Mouse (Mus musculus) embryonic facial prominence, embryonic 10.5 days (tissue): ENCODE data around the gene Hist2h2aa1. TPM values are rescaled to one million over a fixed set of nuclear protein-coding genes. Genes with fewer than 3 reads are reported as not detected.
"Not testable (repeated sequence)": the region's sequence is repeated elsewhere in the genome, so short reads cannot be mapped to it uniquely, and the experiment has no call there.

Experiments
- DNase-seq: peaks from one replicate; pipeline ENCODE4 v3.0.0-alpha.2; 2017; ENCODE audit warnings: low spot score
- H3K27ac ChIP-seq: fragments of 300-500 bp; sonication (generic); replicated peaks from 2 replicates; pipeline ENCODE4 v1.5.1; 2016; ENCODE audit warnings: mild to moderate bottlenecking
- H3K27me3 ChIP-seq: fragments of 300-500 bp; sonication (generic); replicated peaks from 2 replicates; pipeline ENCODE4 v1.6.1; 2016; ENCODE audit warnings: low read depth, mild to moderate bottlenecking; ENCODE audit not compliant: poor library complexity, severe bottlenecking
- H3K36me3 ChIP-seq: fragments of 300-500 bp; sonication (generic); replicated peaks from 2 replicates; pipeline ENCODE4 v1.6.1; 2016; ENCODE audit warnings: mild to moderate bottlenecking, moderate library complexity
- H3K4me1 ChIP-seq: fragments of 300-500 bp; sonication (generic); 2 replicates; pipeline ENCODE4 v1.6.1; 2016
- H3K4me3 ChIP-seq: fragments of 300-500 bp; sonication (generic); 2 replicates; pipeline ENCODE4 v1.5.1; 2016; ENCODE audit warnings: mild to moderate bottlenecking, moderate library complexity
- H3K9me3 ChIP-seq: fragments of 300-500 bp; sonication (generic); 2 replicates; pipeline ENCODE4 v1.6.1; 2016; ENCODE audit warnings: mild to moderate bottlenecking
- WGBS: fragments of 180-500 bp; shearing (Covaris S2); methylation state at CpG from one replicate; pipeline ENCODE4 v1.1.7; 2016; 5-methylcytosine and 5-hydroxymethylcytosine counted together
- polyA plus RNA-seq: library from polyadenylated mRNA; unstranded; fragments of >200 nt; fragmentation: Nextera tagmentation; extraction: Ambion mirVana; gene quantifications from 2 replicates; pipeline ENCODE4 v1.2.1, GENCODE M21; 2016

The Hist2h2aa1 gene
- polyA plus RNA-seq, 1 experiment from 2014 or later = 8.6 TPM

DNA sequence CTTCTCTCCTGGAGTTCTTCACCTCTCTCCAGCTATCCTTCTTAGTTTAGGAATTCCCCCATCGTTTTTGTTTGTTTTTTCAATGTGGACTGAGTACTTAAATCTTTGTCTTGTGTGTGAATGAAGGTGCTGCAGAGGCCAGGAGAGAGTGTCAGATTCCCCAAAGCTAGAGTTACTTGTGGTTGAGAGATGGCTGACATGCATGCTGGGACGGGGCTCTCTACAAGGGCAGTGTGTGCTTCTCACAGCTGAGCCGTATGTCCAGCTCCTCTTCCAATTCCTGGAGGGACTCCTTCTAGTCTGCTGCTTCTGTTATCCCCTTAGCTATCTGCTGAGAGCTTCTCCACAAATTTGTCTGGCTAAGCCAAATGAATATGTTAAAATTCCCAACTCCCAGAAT lies 9.5 kb upstream of the Hist2h2aa1 start:
- Histone ChIP-seq H3K4me1 (peaks cover 16% of the 10 kb centered on the region), H3K27ac (no peak overlapping the region; the same call in 1 of the 2 replicates), H3K27me3 (no peaks in the 10 kb centered on the region), H3K36me3 (no peaks in the 10 kb centered on the region), H3K4me3 (no peak overlapping the region; the same call in 1 of the 2 replicates), H3K9me3 (no peaks in the 10 kb centered on the region)
- WGBS = 52% methylated on average over 3 of the region's 3 CpGs
- no peak for DNase-seq

DNA sequence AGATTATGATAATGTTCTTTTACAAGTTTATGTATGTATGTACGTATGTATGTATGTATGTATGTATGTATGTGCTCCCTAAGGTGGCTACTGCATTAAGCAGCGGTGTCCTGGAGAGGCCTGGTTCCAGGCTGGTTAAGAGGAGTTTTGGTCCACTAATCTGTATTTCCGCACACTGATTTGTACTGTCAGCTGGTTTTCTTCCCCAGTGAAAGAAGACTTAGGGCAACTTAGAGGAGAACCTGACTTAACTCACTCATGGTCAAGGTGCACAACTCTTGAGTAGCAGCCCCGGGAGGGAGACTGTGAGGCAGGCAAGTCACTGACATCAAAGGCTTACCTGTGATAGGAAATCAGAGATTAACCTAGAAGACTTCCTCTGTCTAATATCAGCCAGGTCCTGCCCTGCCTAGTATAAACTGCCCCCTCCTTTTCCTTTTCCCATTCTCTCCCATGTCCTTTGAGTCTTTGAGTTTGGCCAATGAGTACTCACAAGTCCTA lies 8.4 kb upstream of the Hist2h2aa1 start:
- H3K4me1 ChIP-seq = peaks cover 19% of the 10 kb centered on the region
- peak overlapping the region; percentile 60 for H3K4me3 ChIP-seq
- H3K27me3 ChIP-seq = no peaks in the 10 kb centered on the region
- H3K27ac ChIP-seq = peak overlapping the region; percentile 90
- H3K9me3 ChIP-seq = no peaks in the 10 kb centered on the region
- H3K36me3 ChIP-seq = no peaks in the 10 kb centered on the region
- WGBS = 82% methylated on average over 4 of the region's 4 CpGs
- DNase-seq = peak; percentile 33

DNA sequence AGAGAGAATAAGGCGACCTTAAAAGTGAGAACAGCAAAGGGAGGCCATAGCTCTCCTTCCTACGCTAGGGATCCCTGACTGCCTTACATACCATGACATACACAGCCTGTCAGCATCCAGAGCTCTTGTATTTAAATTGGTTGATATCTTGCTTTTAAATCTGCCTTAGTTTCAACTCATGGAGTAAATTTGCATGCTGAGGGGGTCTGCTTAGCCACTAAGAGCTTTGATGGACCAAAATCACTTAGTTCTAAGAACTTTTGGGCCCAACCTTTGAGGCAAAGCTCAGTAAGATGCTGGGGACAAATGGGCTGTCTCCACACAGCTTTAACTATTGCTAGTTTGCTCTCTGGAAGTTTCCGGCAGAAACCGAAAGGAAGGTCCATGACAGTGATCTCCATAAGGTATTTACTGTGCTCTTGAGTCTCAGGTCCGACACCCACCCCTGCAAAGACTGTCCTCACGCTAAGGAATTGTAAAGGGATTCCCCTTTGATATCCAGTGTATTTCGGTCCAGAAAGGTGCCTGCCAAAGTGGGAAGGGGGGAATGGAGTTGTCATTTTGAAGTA lies 7.9 kb upstream of the Hist2h2aa1 start:
- peak; percentile 52 for DNase-seq
- H3K27ac ChIP-seq = peak overlapping the region; percentile 90
- no peaks in the 10 kb centered on the region for H3K27me3 ChIP-seq
- H3K9me3 ChIP-seq = no peaks in the 10 kb centered on the region
- no peaks in the 10 kb centered on the region for H3K36me3 ChIP-seq
- 31% methylated on average over 7 of the region's 7 CpGs for WGBS
- peaks cover 22% of the 10 kb centered on the region for H3K4me1 ChIP-seq
- H3K4me3 ChIP-seq = peak overlapping the region; percentile 60

DNA sequence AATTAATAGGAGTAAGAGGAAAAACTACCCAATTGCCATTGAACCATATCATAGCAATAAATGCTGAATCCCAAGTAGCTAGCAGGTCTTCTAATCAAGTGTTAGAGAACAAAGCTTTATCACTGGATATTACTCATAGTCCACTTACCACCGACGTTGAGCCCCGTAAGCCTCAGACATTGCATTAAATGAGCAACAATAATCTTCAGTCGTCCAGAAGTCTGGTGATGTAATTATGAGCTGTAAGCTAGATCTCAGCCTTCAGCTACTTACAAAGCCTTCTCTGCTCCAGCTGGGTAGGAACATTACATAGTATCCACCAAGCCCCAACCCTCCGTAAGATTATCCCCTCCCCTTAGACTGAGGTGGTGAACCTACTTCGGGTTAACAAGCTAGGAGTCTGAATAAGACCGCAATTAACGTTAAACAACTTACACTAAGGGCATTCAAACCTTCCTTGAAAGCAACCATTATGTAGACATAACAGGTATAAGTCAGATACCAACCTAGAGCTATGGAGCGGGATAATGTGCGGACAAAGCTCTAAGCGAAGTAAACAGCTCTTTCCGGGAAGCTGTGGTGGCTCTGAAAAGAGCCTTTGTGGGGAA lies 7.3 kb upstream of the Hist2h2aa1 start:
- Histone ChIP-seq H3K27me3 (no peaks in the 10 kb centered on the region), H3K27ac (peak overlapping the region; percentile 90), H3K4me3 (peak overlapping the region; percentile 60), H3K9me3 (no peaks in the 10 kb centered on the region), H3K36me3 (no peaks in the 10 kb centered on the region), H3K4me1 (peaks cover 28% of the 10 kb centered on the region)
- under 1% methylated on average over 12 of the region's 12 CpGs for WGBS
- DNase-seq = peak; percentile 50

DNA sequence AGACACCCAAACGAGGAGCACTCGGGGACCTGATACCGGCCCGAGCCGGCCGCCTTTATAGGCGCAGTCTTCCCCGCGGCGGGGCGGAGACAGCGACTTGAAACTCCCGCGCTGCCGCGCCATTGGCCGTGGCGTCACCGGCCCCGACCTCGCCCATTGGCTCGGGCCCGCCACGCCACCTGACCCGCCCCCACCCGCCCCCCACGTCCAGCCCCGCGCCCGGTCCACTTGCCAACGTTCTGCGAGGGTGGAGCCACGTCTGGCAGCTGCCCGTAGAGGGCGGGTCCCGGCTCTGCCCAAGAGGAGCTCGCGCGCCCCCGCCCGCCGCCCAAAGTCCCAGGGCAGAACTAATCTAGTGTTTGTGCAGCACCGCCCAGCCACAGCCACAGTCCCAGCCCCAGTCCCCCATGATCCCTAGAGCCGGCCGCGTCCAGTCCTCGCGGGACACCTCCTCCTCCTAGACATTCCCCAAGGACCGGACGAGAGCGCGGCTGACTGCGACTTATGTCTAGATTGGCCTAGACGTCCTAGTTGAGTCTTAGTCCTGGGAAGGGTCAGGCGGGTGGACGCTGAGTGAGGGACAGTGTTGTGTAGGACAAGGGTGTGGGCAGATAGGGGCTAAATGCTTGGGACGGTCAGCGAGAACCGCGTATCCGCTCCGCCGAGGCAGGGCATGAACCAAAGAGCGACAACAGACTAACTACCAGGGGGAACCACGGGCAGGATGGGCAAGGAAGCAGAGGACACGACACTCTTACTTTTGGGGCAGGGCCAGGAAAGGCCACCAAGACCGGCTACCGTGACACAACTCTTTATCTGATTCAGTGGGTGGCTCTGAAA lies 6.1 kb upstream of the Hist2h2aa1 start, which contains the start of gene Hist2h3c2:
Hist2h3c2 (minus strand) TSS at position 174 of the 840 bp plus-strand sequence.
- H3K27me3 ChIP-seq, H3K36me3 ChIP-seq, H3K9me3 ChIP-seq, DNase-seq: not testable (repeated sequence)
- peak within 1 kb of the TSS; percentile 90 for H3K27ac ChIP-seq
- under 1% methylated on average over 30 of the region's 68 CpGs for WGBS
- peak within 1 kb of the TSS; percentile 60 for H3K4me3 ChIP-seq
- H3K4me1 ChIP-seq = peaks cover 39% of the 10 kb centered on the region

DNA sequence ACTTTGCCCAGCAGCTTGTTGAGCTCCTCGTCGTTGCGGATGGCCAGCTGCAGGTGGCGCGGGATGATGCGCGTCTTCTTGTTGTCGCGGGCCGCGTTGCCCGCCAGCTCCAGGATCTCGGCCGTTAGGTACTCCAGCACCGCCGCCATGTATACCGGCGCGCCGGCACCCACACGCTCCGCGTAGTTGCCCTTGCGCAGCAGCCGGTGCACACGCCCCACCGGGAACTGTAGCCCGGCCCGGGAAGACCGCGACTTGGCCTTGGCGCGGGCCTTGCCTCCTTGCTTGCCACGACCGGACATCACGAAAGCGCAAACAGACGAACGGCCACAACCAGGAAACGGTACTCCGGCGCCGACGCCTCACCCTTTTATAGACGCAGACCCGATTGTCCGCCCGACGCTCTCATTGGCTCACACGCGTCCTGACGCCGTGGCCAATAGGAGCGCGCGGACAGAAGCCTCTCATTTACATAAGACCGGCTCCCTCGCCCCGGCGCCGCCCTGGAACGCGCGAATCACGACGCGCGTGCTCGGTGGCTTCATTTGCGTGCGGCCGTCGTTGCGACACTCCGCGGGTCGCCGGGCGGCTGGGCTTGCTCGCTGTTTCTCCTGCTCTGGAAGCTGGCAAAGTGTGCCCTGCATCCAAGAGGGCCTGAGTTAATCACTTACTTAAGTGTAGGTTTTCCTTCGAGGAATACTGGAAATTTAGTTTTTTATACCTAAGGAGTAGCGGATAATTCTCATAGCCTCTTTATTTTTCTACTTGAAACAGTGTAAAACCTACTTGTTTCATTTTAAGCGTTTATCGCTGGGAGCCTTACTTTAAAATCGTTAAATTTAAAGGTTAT lies 5.1 kb upstream of the Hist2h2aa1 start, which contains the start of gene Hist2h2aa2:
Hist2h2aa2 (minus strand) TSS at position 328 of the 850 bp plus-strand sequence.
- not testable (repeated sequence) for H3K9me3 ChIP-seq, H3K36me3 ChIP-seq, H3K27me3 ChIP-seq
- 3% methylated on average over 45 of the region's 85 CpGs for WGBS
- peaks cover 49% of the 10 kb centered on the region for H3K4me1 ChIP-seq
- DNase-seq = peak; percentile 82
- H3K27ac ChIP-seq = peak within 1 kb of the TSS; percentile 98
- peak within 1 kb of the TSS; percentile 48 for H3K4me3 ChIP-seq

DNA sequence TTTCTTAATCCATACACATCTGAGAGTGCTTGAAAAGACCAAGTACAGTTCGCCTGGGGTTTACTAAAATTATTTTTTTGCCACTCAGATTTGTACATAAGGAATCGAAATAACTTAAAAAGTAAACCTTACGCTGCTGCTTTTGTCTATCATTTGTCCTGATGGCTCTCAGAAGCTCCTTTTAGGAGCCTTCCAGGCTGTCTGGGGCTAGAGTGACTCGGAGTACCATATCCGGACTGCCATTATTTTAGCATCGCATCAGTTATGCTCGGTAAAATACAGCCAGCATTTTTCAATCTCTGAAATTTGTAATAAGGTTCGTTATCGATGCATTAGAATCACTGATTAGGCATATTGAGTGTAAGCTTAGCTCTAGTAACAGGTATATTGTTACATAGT lies 4.5 kb upstream of the Hist2h2aa1 start:
- Histone ChIP-seq H3K36me3 (no peaks in the 10 kb centered on the region), H3K4me1 (peaks cover 49% of the 10 kb centered on the region), H3K27ac (peak overlapping the region; percentile 98), H3K27me3 (no peaks in the 10 kb centered on the region), H3K4me3 (peak overlapping the region; percentile 44), H3K9me3 (no peaks in the 10 kb centered on the region)
- DNase-seq = no peak
- 78% methylated on average over 9 of the region's 9 CpGs for WGBS

DNA sequence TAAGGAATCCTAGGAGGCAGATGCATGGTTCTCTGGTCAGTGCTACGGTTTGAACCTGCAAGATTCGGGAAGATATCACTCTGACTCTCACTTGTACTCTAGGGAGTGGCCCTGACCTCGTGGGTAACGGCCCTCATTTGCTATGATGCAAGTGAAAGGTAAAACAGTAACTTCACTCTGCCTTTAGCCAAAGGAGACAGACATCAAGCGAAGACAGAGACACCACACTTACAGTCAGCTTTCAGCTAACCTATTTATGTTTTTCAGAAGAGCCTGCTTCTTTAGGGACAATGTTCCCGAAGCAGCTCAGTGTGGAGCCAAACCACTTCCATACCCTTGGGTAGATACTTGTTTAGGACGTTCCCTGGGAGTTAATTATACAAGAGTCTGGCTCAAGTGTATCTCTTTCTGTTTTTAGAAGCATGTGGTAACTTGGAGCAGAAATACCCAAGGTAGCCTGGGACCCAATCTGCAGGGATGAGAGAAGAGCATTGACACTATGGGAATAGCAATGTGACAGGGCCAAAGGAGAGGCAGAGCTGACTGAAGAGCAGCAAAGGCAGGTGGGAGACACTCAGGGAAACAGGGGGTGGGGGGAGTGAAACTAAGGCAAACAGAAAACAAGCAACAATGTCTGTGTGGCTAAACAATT lies 1.2 kb upstream of the Hist2h2aa1 start:
- no peaks in the 10 kb centered on the region for H3K9me3 ChIP-seq
- DNase-seq = no peak
- H3K4me1 ChIP-seq = peaks cover 54% of the 10 kb centered on the region
- no peaks in the 10 kb centered on the region for H3K27me3 ChIP-seq
- no peaks in the 10 kb centered on the region for H3K36me3 ChIP-seq
- peak overlapping the region; percentile 98 for H3K27ac ChIP-seq
- WGBS = 83% methylated on average over 7 of the region's 7 CpGs
- H3K4me3 ChIP-seq = peak overlapping the region; percentile 66

DNA sequence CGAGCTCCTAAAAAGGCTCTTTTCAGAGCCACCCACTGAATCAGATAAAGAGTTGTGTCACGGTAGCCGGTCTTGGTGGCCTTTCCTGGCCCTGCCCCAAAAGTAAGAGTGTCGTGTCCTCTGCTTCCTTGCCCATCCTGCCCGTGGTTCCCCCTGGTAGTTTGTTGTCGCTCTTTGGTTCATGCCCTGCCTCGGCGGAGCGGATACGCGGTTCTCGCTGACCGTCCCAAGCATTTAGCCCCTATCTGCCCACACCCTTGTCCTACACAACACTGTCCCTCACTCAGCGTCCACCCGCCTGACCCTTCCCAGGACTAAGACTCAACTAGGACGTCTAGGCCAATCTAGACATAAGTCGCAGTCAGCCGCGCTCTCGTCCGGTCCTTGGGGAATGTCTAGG lies 721 bp downstream of the Hist2h2aa1 start:
- Histone ChIP-seq H3K27ac (peak overlapping the region; percentile 81), H3K4me1 (peaks cover 67% of the 10 kb centered on the region), H3K4me3 (peak overlapping the region; percentile 48; the same call in 1 of the 2 replicates)
- 0% methylated on average over 10 of the region's 21 CpGs for WGBS
- not testable (repeated sequence) for H3K36me3 ChIP-seq, H3K9me3 ChIP-seq, H3K27me3 ChIP-seq, DNase-seq

DNA sequence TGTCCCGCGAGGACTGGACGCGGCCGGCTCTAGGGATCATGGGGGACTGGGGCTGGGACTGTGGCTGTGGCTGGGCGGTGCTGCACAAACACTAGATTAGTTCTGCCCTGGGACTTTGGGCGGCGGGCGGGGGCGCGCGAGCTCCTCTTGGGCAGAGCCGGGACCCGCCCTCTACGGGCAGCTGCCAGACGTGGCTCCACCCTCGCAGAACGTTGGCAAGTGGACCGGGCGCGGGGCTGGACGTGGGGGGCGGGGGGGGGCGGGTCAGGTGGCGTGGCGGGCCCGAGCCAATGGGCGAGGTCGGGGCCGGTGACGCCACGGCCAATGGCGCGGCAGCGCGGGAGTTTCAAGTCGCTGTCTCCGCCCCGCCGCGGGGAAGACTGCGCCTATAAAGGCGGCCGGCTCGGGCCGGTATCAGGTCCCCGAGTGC lies 1.1 kb downstream of the Hist2h2aa1 start, which contains the start of gene Hist2h3c1:
Hist2h3c1 (plus strand) TSS at position 259 of the 430 bp plus-strand sequence.
- not testable (repeated sequence) for DNase-seq, H3K27me3 ChIP-seq, H3K9me3 ChIP-seq, H3K36me3 ChIP-seq
- 0% methylated on average over 16 of the region's 47 CpGs for WGBS
- Histone ChIP-seq H3K4me1 (peaks cover 69% of the 10 kb centered on the region), H3K4me3 (peak within 1 kb of the TSS; percentile 65), H3K27ac (peak within 1 kb of the TSS; percentile 88)

DNA sequence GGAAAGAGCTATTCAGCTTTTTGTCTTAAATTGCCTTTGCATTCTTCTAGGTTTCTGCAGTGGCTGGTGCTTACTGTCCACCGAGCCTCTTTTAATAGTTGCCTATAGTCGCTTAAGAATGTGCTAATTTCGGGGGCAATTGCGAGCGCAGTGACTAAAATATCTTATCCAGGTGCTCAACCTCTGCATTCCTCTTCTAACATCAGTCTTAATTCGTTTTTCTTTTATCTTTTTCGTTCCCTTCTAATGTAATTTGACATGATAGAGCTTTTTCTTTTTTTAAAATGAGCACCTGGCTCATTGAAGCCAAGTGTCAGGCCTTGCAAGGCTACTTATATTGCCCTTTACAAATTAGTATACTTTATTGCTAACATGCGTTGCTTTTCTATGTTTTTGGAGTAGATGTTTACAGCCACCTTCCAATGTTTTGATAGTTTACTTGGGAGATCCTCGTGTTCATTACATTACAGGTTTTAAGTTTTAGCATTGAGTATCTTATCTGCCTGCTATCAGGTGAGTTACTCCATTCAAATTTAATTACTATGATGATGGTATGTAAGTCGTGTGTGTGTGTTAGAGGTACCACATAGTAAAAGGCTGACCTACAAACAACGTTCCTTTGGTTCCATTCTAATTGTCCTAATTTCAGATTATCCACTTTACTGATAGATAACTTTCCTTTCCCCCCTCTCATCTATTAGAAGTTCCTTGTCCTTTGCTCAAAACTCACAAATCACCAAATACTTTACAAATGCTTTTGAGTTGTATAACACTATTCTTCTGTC lies 2.3 kb downstream of the Hist2h2aa1 start:
- Histone ChIP-seq H3K4me1 (peaks cover 65% of the 10 kb centered on the region), H3K9me3 (no peaks in the 10 kb centered on the region), H3K4me3 (peak overlapping the region; percentile 65), H3K27ac (peak overlapping the region; percentile 88), H3K27me3 (no peaks in the 10 kb centered on the region), H3K36me3 (no peaks in the 10 kb centered on the region)
- DNase-seq = no peak
- WGBS = 3% methylated on average over 11 of the region's 11 CpGs
